1 mouse cellular context compared by ENCODE assay signal in the genomic region with DNA sequence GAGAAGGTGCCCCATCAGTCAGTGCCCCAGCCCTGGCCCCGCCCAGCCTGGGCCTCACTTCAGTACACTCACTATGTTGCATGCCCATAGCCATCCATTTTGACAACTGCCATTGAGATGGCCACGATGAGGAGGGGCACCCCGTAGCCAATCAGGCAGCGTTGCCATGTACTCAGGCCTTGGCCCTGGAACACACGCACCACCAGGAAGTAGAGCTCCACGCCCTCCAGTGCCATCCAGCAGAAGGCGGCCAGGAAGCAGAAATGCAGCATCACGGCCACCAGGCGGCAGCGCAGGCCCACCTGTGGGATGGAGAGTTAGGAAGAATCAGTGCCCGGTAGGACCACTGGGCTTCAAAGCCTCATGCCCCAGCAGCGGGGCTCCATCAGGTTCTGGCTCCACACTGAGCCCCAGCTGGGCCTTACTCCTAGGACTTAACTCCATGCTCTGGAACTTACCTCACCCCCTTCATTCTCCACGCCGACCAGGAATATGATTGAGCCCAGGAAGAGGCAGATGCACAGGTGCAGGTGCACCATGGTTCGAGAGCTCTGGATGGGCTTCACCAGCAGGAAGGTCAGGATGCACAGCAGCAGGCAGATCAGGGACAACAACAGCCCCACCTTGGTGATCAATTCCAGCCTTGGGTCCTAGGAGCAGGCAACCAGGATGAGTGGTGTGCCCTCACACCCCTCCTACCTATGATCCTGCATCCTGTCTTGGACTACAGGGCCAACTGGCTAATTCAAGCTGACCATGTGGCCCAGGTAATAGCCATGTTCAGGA.
TF ChIP-seq lines count a peak whose summit lies in the region.

No protein-coding gene starts in this region.

TF ChIP-seq in CH12.LX, 34 proteins besides CTCF, POLR2A, EP300 and RAD21:
- TF ChIP-seq BHLHE40 (IDR thresholded peaks at IDR 0.05; ENCODE audit: low read depth, low read length) (no peak), TCF12 (IDR thresholded peaks at IDR 0.05; ENCODE audit: low read depth, low read length) (0 out of 2 replicates have a peak, but pooled peaks have one; percentile 12), USF1 (IDR thresholded peaks at IDR 0.05; ENCODE audit: low read depth, low read length) (no peak), ELF1 (IDR thresholded peaks at IDR 0.05; ENCODE audit: low read depth, low read length) (peak; percentile 80), NELFE (IDR thresholded peaks at IDR 0.05; ENCODE audit: low read depth, low read length) (peak; percentile 38; the same call in 1 of the 2 replicates), GABPA (IDR thresholded peaks at IDR 0.05; ENCODE audit: insufficient replicate concordance, low read depth, low read length) (no peak), IRF4 (IDR thresholded peaks at IDR 0.05; ENCODE audit: low read depth, low read length) (no peak), HCFC1 (IDR thresholded peaks at IDR 0.05; ENCODE audit: low read depth, low read length) (no peak), TBP (conservative IDR thresholded peaks at IDR 0.05; ENCODE audit: low read depth, low read length) (no peak), SIN3A (IDR thresholded peaks at IDR 0.05; ENCODE audit: low read length) (no peak), MEF2A (IDR thresholded peaks at IDR 0.05; ENCODE audit: borderline replicate concordance, low read depth, low read length) (0 out of 2 replicates have a peak, but pooled peaks have one; percentile 8), UBTF (IDR thresholded peaks at IDR 0.05; ENCODE audit: low read depth, low read length) (no peak), ZMIZ1 (IDR thresholded peaks at IDR 0.05; ENCODE audit: low read depth, low read length) (no peak), SMC3 (IDR thresholded peaks at IDR 0.05; ENCODE audit: low read depth, low read length) (peak; percentile 88), NRF1 (IDR thresholded peaks at IDR 0.05; ENCODE audit: low read depth, low read length) (peak; percentile 20; the same call in 1 of the 2 replicates)
